Mouse (Mus musculus) spleen, postnatal 36 days (tissue): ENCODE results near the gene Pnp2.
A peak's percentile ranks its signal among the peaks of the same experiment; 100 is the strongest.
"Not testable (repeated sequence)": the region's sequence is repeated elsewhere in the genome, so short reads cannot be mapped to it uniquely, and the experiment has no call there.

Source experiments
- DNase-seq, 2 experiments: peaks; one replicate each; pipeline ENCODE4 v3.0.0; 2022; ENCODE audit warnings: low spot score in 2 of 2, mixed read lengths in 1 of 2

Pnp2 gene

GRCm38 (mm10) chr14:50957146-50957545 lies 1.4 kb downstream of the Pnp2 start:
- DNase-seq: not testable (repeated sequence)

- DNase-seq: not testable (repeated sequence)
These were observed 2.6 kb downstream of the Pnp2 start for GRCm38 (mm10) chr14:50958289-50958995.

GRCm38 (mm10) chr14:50968216-50968980 lies 12.6 kb downstream of the Pnp2 start:
- no peak for DNase-seq

GRCm38 (mm10) chr14:50969041-50969440 lies 13.2 kb downstream of the Pnp2 start:
- DNase-seq: no peak

GRCm38 (mm10) chr14:50969558-50970544 lies 14.1 kb downstream of the Pnp2 start:
- DNase-seq: no peak

- DNase-seq: no peak
These were observed 15.0 kb downstream of the Pnp2 start for GRCm38 (mm10) chr14:50970822-50971221.

GRCm38 (mm10) chr14:50973054-50973453 lies 17.3 kb downstream of the Pnp2 start:
- not testable (repeated sequence) for DNase-seq

GRCm38 (mm10) chr14:50973700-50974099 lies 17.9 kb downstream of the Pnp2 start:
- DNase-seq: no peak

GRCm38 (mm10) chr14:50975001-50975400 lies 19.2 kb downstream of the Pnp2 start:
- no peak for DNase-seq

- peak; percentile 40 to 58 for DNase-seq
These were observed 20.9 kb downstream of the Pnp2 start for GRCm38 (mm10) chr14:50976674-50977073.

- not testable (repeated sequence) for DNase-seq
These were observed 22.7 kb downstream of the Pnp2 start for GRCm38 (mm10) chr14:50978451-50978850.

GRCm38 (mm10) chr14:50979631-50980030 lies 23.8 kb downstream of the Pnp2 start:
- no peak for DNase-seq

GRCm38 (mm10) chr14:50981207-50981606 lies 25.4 kb downstream of the Pnp2 start:
- DNase-seq: peak; percentile 22 to 29

GRCm38 (mm10) chr14:50981837-50982236 lies 26.0 kb downstream of the Pnp2 start:
- peak; percentile 23 to 41 for DNase-seq

GRCm38 (mm10) chr14:50987668-50988067 lies 31.9 kb downstream of the Pnp2 start:
- DNase-seq: no peak

GRCm38 (mm10) chr14:50991037-50991436 lies 35.2 kb downstream of the Pnp2 start:
- DNase-seq: no peak

GRCm38 (mm10) chr14:50997088-50997487 lies 41.3 kb downstream of the Pnp2 start:
- DNase-seq: peak; percentile 54 to 60

- DNase-seq: peak in 1 of 2 experiments; percentile 8
These were observed 42.3 kb downstream of the Pnp2 start for GRCm38 (mm10) chr14:50997999-50998666.

GRCm38 (mm10) chr14:51007152-51007801 lies 51.5 kb downstream of the Pnp2 start, which contains the start of gene Rnase10:
Gene Rnase10, plus strand, starts transcription at chr14:51007751.
- no peak for DNase-seq

- DNase-seq: no peak
These were observed 52.3 kb downstream of the Pnp2 start for GRCm38 (mm10) chr14:51007914-51008713.
